Mouse (Mus musculus) forebrain, embryonic 15.5 days (tissue): Measurements from ENCODE around the gene Gm10401. TPM values are rescaled to one million over a fixed set of nuclear protein-coding genes. Genes with fewer than 3 reads are reported as not detected.

Experiments
- ATAC-seq: fragments of 200-750 bp; cut with Nextera tagmentation; replicated peaks from 2 replicates; pipeline ENCODE4 v1.8.0; 2017; ENCODE audit warnings: mild to moderate bottlenecking, moderate TSS enrichment, moderate library complexity
- H3K27ac ChIP-seq: fragments of 300-500 bp; sonication (generic); replicated peaks from 2 replicates; pipeline ENCODE4 v1.5.1; 2015; ENCODE audit warnings: mild to moderate bottlenecking, inconsistent platforms
- H3K27me3 ChIP-seq: fragments of 300-500 bp; sonication (generic); 2 replicates; pipeline ENCODE4 v1.6.1; 2015; ENCODE audit warnings: inconsistent platforms
- H3K36me3 ChIP-seq: fragments of 300-500 bp; sonication (generic); 2 replicates; pipeline ENCODE4 v1.6.1; 2015; ENCODE audit warnings: mild to moderate bottlenecking, inconsistent platforms
- H3K4me1 ChIP-seq: fragments of 300-500 bp; sonication (generic); 2 replicates; pipeline ENCODE4 v1.6.1; 2015; ENCODE audit warnings: inconsistent platforms
- H3K4me2 ChIP-seq: fragments of 300-500 bp; sonication (generic); replicated peaks from 2 replicates; pipeline ENCODE4 v1.6.1; 2015; ENCODE audit warnings: mild to moderate bottlenecking, inconsistent platforms
- H3K4me3 ChIP-seq: fragments of 300-500 bp; sonication (generic); 2 replicates; pipeline ENCODE4 v1.5.1; 2015; ENCODE audit warnings: mild to moderate bottlenecking, inconsistent platforms
- H3K9ac ChIP-seq: fragments of 300-500 bp; sonication (generic); replicated peaks from 2 replicates; pipeline ENCODE4 v1.6.1; 2015; ENCODE audit warnings: mild to moderate bottlenecking, inconsistent platforms
- H3K9me3 ChIP-seq: fragments of 300-500 bp; sonication (generic); 2 replicates; pipeline ENCODE4 v1.6.1; 2016; ENCODE audit warnings: inconsistent platforms
- WGBS: fragments of 180-500 bp; shearing (Covaris S2); methylation state at CpG from one replicate; pipeline ENCODE4 v1.1.7; 2015; ENCODE audit warnings: mixed read lengths; 5-methylcytosine and 5-hydroxymethylcytosine counted together
- polyA plus RNA-seq: library from polyadenylated mRNA; unstranded; fragments of >200 nt; fragmentation: Nextera tagmentation; extraction: Ambion mirVana; gene quantifications from 2 replicates; pipeline ENCODE4 v1.2.1, GENCODE M21; 2015

Gene Gm10401
- polyA plus RNA-seq, 1 experiment from 2014 or later, result 34.6 TPM

DNA sequence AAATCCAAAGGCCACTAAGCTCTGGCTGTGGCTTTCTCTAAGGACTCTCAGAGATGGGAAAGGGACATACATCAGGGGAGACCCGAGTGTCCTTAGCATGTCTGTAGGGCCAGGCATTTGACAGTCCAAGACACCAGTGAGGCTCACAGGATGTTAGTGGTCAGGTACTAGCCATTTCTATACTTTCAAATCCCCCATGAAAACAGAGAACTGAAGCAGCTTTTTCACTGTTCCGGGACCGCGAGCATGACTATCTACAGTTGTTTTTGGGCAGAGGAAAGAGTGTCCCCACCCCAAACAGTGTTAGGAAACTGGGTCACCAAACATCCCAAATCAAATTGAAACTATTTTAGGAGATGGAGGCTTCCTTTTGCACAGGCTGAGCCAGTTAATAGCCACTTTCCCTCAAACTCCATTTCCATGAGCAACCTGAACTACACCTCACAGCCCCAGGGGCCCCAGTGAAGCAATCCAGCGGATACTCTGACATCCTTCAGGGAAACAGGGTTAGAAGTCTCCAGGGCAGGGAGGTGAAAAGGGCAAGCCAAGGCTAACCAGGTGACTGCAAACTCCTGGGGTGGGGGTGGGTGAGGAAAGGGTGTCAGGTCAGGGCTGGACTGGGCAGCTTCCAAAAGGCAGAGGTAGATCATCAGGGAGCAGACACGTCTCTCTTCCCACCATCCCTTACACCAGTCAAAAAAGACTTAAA lies 35.4 kb upstream of the Gm10401 start:
- Histone ChIP-seq H3K9me3 (no peaks in the 10 kb centered on the region), H3K27ac (no peak overlapping the region), H3K4me1 (peaks cover 21% of the 10 kb centered on the region), H3K9ac (no peak overlapping the region), H3K4me3 (peak overlapping the region; percentile 80), H3K4me2 (peak overlapping the region; percentile 84), H3K36me3 (peaks cover 14% of the 10 kb centered on the region; the same call in 1 of the 2 replicates), H3K27me3 (no peaks in the 10 kb centered on the region)
- no peak for ATAC-seq
- 61% methylated on average over 6 of the region's 6 CpGs for WGBS

GRCm38 (mm10) chr5:115132465-115132864 lies 34.4 kb upstream of the Gm10401 start:
- peaks cover 21% of the 10 kb centered on the region for H3K4me1 ChIP-seq
- no peak overlapping the region for H3K9ac ChIP-seq
- no peak for ATAC-seq
- no peaks in the 10 kb centered on the region for H3K27me3 ChIP-seq
- 94% methylated on average over 8 of the region's 8 CpGs for WGBS
- H3K9me3 ChIP-seq, result no peaks in the 10 kb centered on the region
- no peak overlapping the region for H3K27ac ChIP-seq
- peaks cover 20% of the 10 kb centered on the region; the same call in 1 of the 2 replicates for H3K36me3 ChIP-seq
- no peak overlapping the region; the same call in 1 of the 2 replicates for H3K4me2 ChIP-seq
- no peak overlapping the region for H3K4me3 ChIP-seq

- no peak overlapping the region for H3K4me2 ChIP-seq
- H3K27me3 ChIP-seq, result no peaks in the 10 kb centered on the region
- no peak overlapping the region for H3K9ac ChIP-seq
- no peak for ATAC-seq
- H3K4me1 ChIP-seq, result peaks cover 32% of the 10 kb centered on the region
- no peaks in the 10 kb centered on the region for H3K9me3 ChIP-seq
- 82% methylated on average over 6 of the region's 6 CpGs for WGBS
- H3K4me3 ChIP-seq, result no peak overlapping the region
- peaks cover 31% of the 10 kb centered on the region for H3K36me3 ChIP-seq
- H3K27ac ChIP-seq, result no peak overlapping the region
Observed at GRCm38 (mm10) chr5:115129328-115129727, 31.2 kb upstream of the Gm10401 start.

GRCm38 (mm10) chr5:115127421-115128179 lies 29.5 kb upstream of the Gm10401 start:
- Histone ChIP-seq H3K4me3 (no peak overlapping the region), H3K27ac (no peak overlapping the region), H3K9me3 (no peaks in the 10 kb centered on the region), H3K4me2 (no peak overlapping the region), H3K9ac (no peak overlapping the region), H3K36me3 (peaks cover 37% of the 10 kb centered on the region), H3K4me1 (peaks cover 15% of the 10 kb centered on the region), H3K27me3 (no peaks in the 10 kb centered on the region)
- ATAC-seq, result no peak
- 90% methylated on average over 22 of the region's 22 CpGs for WGBS

DNA sequence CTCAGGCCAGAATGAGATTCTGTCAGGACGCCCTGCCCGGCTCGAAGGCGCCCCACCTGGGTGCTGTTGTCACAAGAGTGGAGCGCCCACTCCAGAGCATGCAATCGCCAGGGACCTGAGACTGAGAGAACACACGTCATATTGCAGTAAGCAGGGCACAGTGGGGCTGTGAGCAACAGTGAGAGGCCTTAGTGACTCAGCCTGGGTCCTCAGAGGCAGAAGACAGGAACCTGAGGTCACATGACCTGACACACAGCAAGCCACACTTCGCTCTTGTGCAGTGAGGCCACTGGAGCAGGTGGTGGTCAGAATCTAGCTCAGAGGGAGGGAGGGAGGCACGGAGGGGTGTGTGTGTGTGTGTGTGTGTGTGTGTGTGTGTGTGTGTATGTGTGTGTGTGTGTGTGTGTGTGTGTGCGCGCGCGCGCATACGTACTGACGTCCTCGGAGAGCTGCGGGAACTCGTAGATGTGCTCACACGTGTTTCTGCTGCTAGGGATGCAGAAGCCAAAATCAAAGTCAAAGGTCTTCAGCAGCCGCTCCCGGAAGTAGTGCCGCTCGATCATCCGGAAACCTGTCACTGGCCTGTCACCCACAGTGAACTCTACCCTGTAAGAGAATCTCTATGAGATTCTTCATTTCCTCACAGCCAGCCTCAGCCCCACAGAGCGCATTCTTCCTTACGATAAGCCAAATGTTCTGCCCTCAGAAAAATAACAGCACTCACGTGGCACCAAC lies 28.6 kb upstream of the Gm10401 start:
- peaks cover 11% of the 10 kb centered on the region for H3K4me1 ChIP-seq
- ATAC-seq, result no peak

GRCm38 (mm10) chr5:115125211-115125871 lies 27.2 kb upstream of the Gm10401 start:
- 17% methylated on average over 24 of the region's 24 CpGs for WGBS

More for the DNA sequence above, 28.6 kb upstream of the Gm10401 start:
- Histone ChIP-seq H3K27ac (no peak overlapping the region), H3K9ac (no peak overlapping the region), H3K27me3 (no peaks in the 10 kb centered on the region), H3K4me2 (no peak overlapping the region), H3K4me3 (no peak overlapping the region), H3K36me3 (peaks cover 37% of the 10 kb centered on the region), H3K9me3 (no peaks in the 10 kb centered on the region)
- WGBS, result 92% methylated on average over 27 of the region's 28 CpGs

DNA sequence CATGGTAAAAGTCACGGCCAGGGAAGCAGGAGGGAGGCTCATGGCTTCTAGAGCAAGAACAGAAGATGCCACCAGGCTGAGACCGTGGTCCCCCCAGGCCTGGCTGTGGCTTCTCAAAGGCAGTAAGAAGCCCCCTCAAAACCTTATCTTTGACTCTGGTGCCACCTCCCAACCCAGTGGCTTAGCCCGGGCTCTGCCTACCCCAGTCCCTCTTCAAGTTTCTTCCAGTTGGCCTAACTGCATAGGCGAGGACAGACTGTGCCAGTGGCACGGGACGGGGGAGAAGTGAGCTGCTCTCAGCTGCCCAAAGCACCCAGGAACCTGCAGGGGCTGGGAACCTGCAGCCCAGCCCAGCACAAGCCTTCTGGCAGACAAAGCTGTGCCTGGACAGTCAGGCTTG lies 26.6 kb upstream of the Gm10401 start:
- WGBS, result 98% methylated on average over 6 of the region's 6 CpGs
- peak overlapping the region; percentile 62; the same call in 1 of the 2 replicates for H3K27ac ChIP-seq
- no peak overlapping the region for H3K4me3 ChIP-seq
- H3K4me1 ChIP-seq, result peaks cover 11% of the 10 kb centered on the region
- H3K9me3 ChIP-seq, result no peaks in the 10 kb centered on the region
- peaks cover 32% of the 10 kb centered on the region for H3K36me3 ChIP-seq
- H3K9ac ChIP-seq, result no peak overlapping the region
- no peaks in the 10 kb centered on the region for H3K27me3 ChIP-seq
- ATAC-seq, result 0 out of 2 replicates have a peak, but pooled peaks have one; percentile 21
- no peak overlapping the region for H3K4me2 ChIP-seq

More at GRCm38 (mm10) chr5:115125211-115125871, 27.2 kb upstream of the Gm10401 start:
- H3K36me3 ChIP-seq, result peaks cover 35% of the 10 kb centered on the region
- peaks cover 11% of the 10 kb centered on the region for H3K4me1 ChIP-seq
- no peak overlapping the region for H3K4me2 ChIP-seq
- H3K9ac ChIP-seq, result no peak overlapping the region
- no peaks in the 10 kb centered on the region for H3K9me3 ChIP-seq
- ATAC-seq, result peak; percentile 77
- peak overlapping the region; percentile 62 for H3K27ac ChIP-seq
- no peak overlapping the region for H3K4me3 ChIP-seq
- H3K27me3 ChIP-seq, result no peaks in the 10 kb centered on the region

DNA sequence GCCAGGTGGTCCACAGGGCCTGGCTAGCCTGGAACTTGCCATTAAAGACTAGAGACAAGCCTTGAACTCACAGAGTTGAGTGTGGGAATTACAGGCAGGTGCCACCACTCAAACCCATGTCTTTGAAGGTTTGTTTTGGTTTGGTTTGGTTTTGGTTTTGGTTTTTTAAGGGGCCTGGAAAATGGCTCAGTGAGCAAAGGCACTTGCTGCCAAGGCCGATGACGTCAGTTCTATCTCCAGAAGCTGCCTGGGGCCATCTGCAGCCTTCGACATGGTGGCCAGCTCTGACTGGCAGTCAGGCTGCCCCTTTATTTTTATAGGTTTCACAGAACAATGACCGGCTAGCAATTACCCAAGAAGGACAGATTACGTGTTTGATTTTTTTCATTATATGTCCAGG lies 22.9 kb upstream of the Gm10401 start:
- Histone ChIP-seq H3K27me3 (no peaks in the 10 kb centered on the region), H3K36me3 (peaks cover 6% of the 10 kb centered on the region), H3K9me3 (no peaks in the 10 kb centered on the region), H3K27ac (no peak overlapping the region), H3K4me2 (no peak overlapping the region), H3K4me1 (peaks cover 20% of the 10 kb centered on the region), H3K9ac (no peak overlapping the region), H3K4me3 (no peak overlapping the region)
- 57% methylated on average over 5 of the region's 5 CpGs for WGBS
- no peak for ATAC-seq

DNA sequence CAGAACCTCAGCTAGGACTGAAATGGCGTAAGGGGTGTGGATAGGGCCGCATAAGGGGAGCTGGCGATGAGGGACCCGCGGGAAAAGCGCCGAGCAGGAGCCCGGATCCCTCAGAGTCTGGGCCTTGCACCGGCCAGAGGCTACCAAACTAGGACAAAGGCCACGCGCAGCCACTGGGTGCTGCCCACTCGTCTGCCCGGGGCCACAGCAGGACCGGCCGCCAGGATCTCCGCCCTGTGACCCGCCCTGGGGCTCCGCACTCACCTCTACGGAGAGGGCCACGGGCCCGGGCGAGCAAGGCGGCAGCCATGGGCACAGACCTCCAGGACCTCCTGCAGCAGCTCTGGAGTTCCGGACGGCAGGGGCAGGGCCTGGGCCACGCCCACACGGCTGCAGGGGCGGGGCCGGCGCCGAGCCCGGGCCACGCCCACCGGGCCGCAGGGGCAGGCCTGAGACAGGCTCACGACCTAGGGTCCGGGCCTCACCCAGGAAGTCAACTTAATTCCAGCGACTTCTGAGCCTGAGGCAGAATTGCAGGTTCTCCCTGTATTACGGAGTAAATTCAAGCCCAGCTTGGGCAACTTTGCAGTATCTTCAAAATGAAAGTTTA lies 21.0 kb upstream of the Gm10401 start, which contains the start of gene Acads:
TSS of gene Acads (minus strand) at position 386 of the 610 bp plus-strand sequence.
- under 1% methylated on average over 39 of the region's 39 CpGs for WGBS
- 0 out of 2 replicates have a peak within 1 kb of the TSS, but pooled peaks have one; percentile 29 for H3K27ac ChIP-seq
- peak; percentile 84 for ATAC-seq

GRCm38 (mm10) chr5:115117467-115117866 lies 19.4 kb upstream of the Gm10401 start:
- Histone ChIP-seq H3K27me3 (no peaks in the 10 kb centered on the region), H3K36me3 (no peaks in the 10 kb centered on the region), H3K4me1 (peaks cover 10% of the 10 kb centered on the region), H3K27ac (no peak overlapping the region), H3K4me2 (no peak overlapping the region), H3K4me3 (no peak overlapping the region), H3K9me3 (no peaks in the 10 kb centered on the region), H3K9ac (no peak overlapping the region)
- WGBS, result 91% methylated on average over 13 of the region's 13 CpGs
- no peak for ATAC-seq

More for the DNA sequence above, 21.0 kb upstream of the Gm10401 start, which contains the start of gene Acads:
- H3K9me3 ChIP-seq, result no peaks in the 10 kb centered on the region
- peak within 1 kb of the TSS; percentile 70 for H3K9ac ChIP-seq
- H3K27me3 ChIP-seq, result no peaks in the 10 kb centered on the region
- peak within 1 kb of the TSS; percentile 69 for H3K4me3 ChIP-seq
- H3K36me3 ChIP-seq, result peaks cover 6% of the 10 kb centered on the region
- H3K4me1 ChIP-seq, result peaks cover 10% of the 10 kb centered on the region
- peak within 1 kb of the TSS; percentile 85 for H3K4me2 ChIP-seq

GRCm38 (mm10) chr5:115116426-115116825 lies 18.3 kb upstream of the Gm10401 start:
- Histone ChIP-seq H3K27me3 (no peaks in the 10 kb centered on the region), H3K36me3 (no peaks in the 10 kb centered on the region), H3K27ac (no peak overlapping the region), H3K4me1 (peaks cover 10% of the 10 kb centered on the region), H3K9ac (no peak overlapping the region), H3K4me3 (no peak overlapping the region), H3K4me2 (no peak overlapping the region), H3K9me3 (no peaks in the 10 kb centered on the region)
- ATAC-seq, result no peak
- 92% methylated on average over 3 of the region's 3 CpGs for WGBS
